Mouse (Mus musculus): ENCODE measurements at regions not wholly inside any gene's neighbourhood (a gene's known extent, or its start where the extent isn't known, plus 50 kb on each side); places are given as distances from the start of the nearest gene placed in this dataset.
A peak's percentile ranks its signal among the peaks of the same experiment; 100 is the strongest.

DNA sequence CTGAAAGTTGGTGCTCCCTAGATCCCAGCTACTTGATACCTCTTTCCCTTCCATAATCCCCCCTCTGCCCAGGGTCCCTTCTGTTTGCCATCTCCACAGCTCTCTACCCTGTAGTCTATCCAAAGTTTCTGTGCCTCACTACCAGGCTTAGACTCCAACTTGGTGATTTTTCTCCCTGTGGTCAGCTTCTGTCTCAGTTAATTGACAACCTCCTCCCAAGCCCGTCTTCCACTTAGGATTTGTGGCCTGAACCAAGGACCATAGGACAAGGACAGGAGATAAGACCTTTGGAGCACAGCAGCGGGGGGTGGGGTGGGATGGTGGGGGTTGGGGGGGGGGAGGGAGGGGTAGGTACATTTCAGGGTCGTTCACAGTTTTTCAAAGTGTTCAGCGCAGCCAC lies 371.3 kb downstream of the Eipr1 start:
- DNase-seq (ENCODE audit: low read depth) = no peak

- no peak for DNase-seq (ENCODE audit: low read depth)
Observed at GRCm38 (mm10) chr12:29124079-29124668, 372.6 kb downstream of the Eipr1 start.

DNA sequence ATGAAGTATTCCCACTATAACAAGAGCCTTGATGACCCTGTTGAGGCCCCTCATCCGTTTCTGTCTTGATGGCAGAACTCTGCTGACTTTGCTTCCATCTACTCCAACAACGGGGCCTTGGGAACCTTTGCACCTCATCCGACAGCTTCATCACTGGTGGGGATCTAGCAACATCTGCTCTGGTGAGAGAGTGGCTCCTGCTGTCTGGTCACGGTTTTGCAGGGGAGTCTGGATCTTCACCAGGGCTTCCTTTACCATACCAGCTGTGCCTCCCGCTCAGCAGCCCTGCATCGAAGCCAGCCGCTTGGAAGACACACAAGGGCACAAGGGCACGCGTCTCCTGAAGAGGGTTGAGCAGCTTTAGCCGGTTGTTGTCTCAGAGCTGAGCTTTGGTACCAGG lies 377.2 kb downstream of the Eipr1 start:
- DNase-seq (ENCODE audit: low read depth) = peak; percentile 18

- no peak for DNase-seq (ENCODE audit: low read depth)
Observed at GRCm38 (mm10) chr12:29129331-29129730, 377.7 kb downstream of the Eipr1 start.

DNA sequence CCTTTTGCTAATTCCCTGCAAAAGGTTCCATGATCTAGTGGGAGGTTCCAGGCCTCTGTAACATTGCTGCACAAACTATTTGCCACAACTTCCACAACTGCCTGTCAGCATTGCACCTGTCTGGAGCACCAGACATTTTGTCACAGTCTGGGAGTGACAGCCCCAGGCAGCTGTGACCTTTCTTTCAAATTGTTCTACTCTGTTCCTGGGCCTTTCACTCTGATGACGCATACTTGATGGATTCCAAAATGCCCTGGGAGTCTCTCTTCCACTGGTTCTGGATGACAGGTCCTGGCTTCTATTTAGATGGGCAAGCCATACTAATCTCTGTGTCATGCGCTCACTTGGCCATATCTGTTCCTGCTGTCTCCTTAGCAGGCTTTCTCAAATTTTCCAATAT lies 382.7 kb downstream of the Eipr1 start:
- no peak for DNase-seq (ENCODE audit: low read depth)

- DNase-seq (ENCODE audit: low read depth) = no peak
Observed at GRCm38 (mm10) chr12:29136850-29137268, 385.3 kb downstream of the Eipr1 start.

DNA sequence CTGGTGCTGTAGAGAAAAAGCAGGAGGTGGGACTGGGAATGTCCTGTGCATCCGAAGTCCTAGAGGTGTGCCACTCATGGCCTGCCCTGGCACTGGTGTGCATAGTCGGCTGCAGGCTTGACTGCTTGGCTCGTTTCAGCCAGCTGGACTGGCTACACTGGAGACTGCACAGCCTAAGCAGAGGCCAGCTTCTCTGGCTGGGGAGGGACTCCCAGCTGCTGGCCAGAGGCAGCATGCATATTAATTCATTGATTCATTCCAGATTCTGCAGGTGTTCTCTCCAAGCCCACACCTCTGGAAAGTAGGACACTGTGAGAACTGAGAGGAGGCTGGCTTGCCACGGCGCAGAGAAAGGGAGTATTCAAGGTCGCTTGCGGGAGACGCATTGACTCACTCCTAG lies 385.9 kb downstream of the Eipr1 start:
- DNase-seq (ENCODE audit: low read depth) = no peak

- no peak for DNase-seq (ENCODE audit: low read depth)
Observed at GRCm38 (mm10) chr12:29140576-29140975, 387.6 kb upstream of the Myt1l start.

GRCm38 (mm10) chr12:29141132-29141531 lies 387.1 kb upstream of the Myt1l start:
- DNase-seq (ENCODE audit: low read depth) = no peak

GRCm38 (mm10) chr12:29141855-29142254 lies 386.3 kb upstream of the Myt1l start:
- no peak for DNase-seq (ENCODE audit: low read depth)

DNA sequence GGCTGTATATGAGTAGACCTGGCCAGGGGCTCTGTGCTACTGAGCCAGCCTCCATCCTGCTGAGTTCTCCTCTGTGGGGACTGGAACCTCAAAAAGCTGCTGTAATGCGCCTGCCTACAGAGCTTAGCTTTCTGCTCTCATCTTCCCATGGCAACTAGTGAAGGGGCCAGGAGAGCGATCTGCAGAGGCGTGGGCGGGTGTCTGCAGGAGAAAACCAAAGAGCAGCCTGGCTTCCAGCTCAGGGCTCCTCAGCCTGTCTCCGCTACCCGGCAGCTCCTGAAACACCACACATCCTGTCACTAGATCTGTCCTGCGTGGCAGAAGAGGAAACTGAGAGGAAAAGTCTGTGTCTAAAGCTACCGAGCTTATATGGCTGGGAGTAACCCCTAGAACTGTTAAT lies 384.9 kb upstream of the Myt1l start:
- no peak for DNase-seq (ENCODE audit: low read depth)

- no peak for DNase-seq (ENCODE audit: low read depth)
Observed at GRCm38 (mm10) chr12:29160920-29161319, 367.3 kb upstream of the Myt1l start.

DNA sequence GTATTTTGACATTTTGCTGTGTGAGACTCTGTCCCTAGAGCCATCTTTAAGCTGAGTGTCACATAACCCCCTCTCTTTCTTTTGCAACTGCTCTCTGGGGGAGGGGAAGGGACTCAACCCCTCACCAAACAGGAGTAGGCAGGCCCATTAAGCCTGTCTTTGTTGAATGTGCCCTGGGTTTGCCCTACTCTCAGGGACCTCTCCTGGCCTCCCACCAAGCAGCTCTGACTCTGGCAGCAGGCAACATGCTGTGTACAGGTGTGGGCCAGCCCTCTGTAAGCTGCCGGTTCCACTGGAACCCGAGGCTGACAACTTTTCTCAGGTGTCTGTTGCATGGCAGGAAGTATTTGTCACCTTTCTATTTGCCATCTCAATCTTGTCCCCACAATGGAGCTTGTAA lies 366.6 kb upstream of the Myt1l start:
- DNase-seq (ENCODE audit: low read depth) = no peak

DNA sequence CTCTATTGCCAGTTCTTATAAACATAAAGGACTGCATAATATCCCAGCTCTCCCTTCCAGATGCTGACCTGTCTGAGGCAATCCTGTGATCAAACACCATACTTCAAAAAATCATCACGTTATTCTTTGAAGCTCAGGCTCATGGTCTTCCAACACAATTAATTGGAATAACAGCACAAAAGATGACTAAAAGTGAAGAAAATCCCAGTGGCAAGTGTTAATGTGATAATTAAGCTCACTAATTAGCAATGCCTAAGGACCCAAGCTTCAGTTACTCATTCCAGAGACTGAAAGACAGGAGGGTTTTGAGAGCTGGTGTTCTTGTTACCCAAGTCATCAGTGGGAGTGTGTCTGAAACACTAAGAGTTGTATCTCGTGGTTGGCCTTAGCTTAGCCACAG lies 363.5 kb upstream of the Myt1l start:
- no peak for DNase-seq (ENCODE audit: low read depth)

- no peak for DNase-seq (ENCODE audit: low read depth)
Observed at GRCm38 (mm10) chr12:29166316-29166715, 361.9 kb upstream of the Myt1l start.

- DNase-seq (ENCODE audit: low read depth) = no peak
Observed at GRCm38 (mm10) chr12:29167922-29168321, 360.3 kb upstream of the Myt1l start.

- no peak for DNase-seq (ENCODE audit: low read depth)
Observed at GRCm38 (mm10) chr12:29175698-29176440, 352.3 kb upstream of the Myt1l start.

DNA sequence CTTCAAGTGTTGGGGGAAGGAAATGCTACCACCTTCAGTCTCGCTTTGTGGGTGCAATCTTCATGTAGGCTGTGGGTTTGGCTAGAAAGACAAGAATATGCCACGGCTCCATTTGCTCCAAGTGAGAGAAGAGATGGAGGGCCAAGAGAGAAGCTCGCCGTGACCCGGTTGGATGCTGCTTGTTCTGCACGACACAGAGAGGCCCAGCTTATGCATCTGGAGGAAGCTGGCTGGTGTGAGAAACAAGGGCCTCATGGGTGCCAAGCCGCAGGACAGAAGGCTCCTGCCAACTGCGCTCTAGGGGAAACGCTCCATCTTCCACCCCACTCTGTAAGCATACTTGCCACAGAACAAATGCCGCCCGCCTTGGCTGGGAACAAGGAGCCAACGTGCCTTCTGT lies 351.0 kb upstream of the Myt1l start:
- no peak for DNase-seq (ENCODE audit: low read depth)

DNA sequence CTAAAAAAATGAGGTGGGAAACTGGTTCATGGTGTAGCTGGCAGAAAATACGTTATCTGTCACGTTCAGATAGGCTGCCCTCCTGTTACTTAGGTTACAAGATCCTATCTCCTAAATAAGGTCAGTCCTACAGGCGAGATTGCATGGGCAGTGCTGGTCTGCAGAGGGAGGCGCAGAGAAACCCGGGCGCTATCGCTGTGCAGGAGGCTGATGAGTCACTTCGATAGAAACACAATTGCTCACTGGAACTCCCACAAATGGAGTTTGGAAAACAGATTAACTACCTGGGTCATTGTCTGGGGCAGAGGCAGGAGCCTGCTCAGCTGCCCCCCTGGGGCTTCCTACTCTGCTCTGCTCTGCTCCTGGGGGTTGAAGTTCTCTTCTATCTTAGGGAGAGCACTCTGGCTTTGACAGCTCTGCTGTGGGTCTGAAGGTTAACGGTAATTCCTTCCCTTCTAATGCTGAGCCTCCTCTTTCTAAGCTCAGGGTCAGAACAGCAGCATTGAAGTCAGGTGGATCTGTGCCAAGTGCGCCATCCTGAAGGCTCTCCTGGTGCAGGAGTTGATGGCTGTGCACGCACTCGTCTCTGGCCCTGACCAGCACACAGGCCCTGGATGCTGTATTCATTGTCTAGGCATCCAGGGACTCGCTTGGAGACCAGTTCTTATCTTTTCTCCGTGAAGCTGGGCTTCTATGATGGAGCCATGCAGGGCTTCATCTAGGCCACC lies 349.9 kb upstream of the Myt1l start:
- peak; percentile 2 for DNase-seq (ENCODE audit: low read depth)

- no peak for DNase-seq (ENCODE audit: low read depth)
Observed at GRCm38 (mm10) chr12:29179405-29179804, 348.8 kb upstream of the Myt1l start.

DNA sequence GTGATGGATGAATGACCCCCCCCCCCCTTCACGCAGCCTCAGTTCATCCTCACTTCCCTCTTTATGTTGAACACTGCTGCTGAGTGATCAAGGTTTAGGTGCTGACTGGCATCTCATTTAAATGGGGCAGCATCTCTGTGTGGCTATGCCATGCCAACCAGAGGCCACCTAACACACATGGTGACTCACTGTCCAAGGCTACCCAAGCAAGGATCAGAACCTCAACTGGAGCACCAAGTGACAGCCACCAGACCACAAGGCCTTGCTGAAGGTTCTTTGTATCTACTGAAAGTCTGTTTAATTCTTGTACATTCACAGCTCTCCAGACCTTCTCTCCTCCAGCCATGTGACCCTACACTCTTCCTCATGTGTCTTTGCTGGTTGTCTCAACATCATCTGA lies 347.6 kb upstream of the Myt1l start:
- DNase-seq (ENCODE audit: low read depth) = no peak

DNA sequence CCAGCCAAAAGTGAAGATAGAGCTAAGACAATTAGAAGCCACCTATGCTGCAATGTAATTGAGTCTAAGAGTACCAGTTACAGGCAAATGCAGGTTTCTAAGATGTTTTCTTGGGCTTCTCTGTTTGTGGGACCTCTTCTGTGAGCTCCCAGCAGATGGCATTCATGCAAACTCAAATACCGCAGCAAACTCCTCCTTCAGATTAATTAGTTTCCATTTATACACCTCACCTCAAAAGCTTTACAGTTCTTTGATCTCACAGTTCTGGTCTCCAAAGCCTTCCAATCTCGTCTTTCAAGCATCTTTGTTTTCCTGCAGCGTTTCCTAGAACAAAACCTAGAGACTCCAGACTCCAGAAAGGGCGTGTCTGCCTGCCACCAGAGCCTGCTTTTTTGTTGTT lies 340.6 kb upstream of the Myt1l start:
- no peak for DNase-seq (ENCODE audit: low read depth)

- DNase-seq (ENCODE audit: low read depth) = no peak
Observed at GRCm38 (mm10) chr12:29192391-29192790, 335.8 kb upstream of the Myt1l start.
